Mouse (Mus musculus) kidney, embryonic 14.5 days (tissue): ENCODE results near the gene Shq1. TPM values are rescaled to one million over a fixed set of nuclear protein-coding genes. Genes with fewer than 3 reads are reported as not detected.

Experiments used
- ATAC-seq: fragments of 200-750 bp; cut with Nextera tagmentation; 2 replicates; pipeline ENCODE4 v1.8.0; 2017; ENCODE audit warnings: moderate number of reproducible peaks, mild to moderate bottlenecking, moderate TSS enrichment, moderate library complexity; ENCODE audit not compliant: low FRiP score, low TSS enrichment
- H3K27ac ChIP-seq: fragments of 300-500 bp; sonication (generic); 2 replicates; pipeline ENCODE4 v1.5.1; 2014; ENCODE audit warnings: low read depth, mild to moderate bottlenecking, low read length, moderate library complexity, mixed read lengths
- H3K27me3 ChIP-seq: fragments of 300-500 bp; sonication (generic); 2 replicates; pipeline ENCODE4 v1.6.1; 2014; ENCODE audit warnings: mild to moderate bottlenecking, low read length; ENCODE audit not compliant: control insufficient read depth, insufficient read depth
- H3K36me3 ChIP-seq: fragments of 300-500 bp; sonication (generic); 2 replicates; pipeline ENCODE4 v1.6.1; 2014; ENCODE audit warnings: low read length, mixed read lengths; ENCODE audit not compliant: control insufficient read depth, insufficient read depth
- H3K4me1 ChIP-seq: fragments of 300-500 bp; sonication (generic); 2 replicates; pipeline ENCODE4 v1.6.1; 2014; ENCODE audit warnings: low read length, mixed read lengths; ENCODE audit not compliant: control insufficient read depth, insufficient read depth
- H3K4me2 ChIP-seq: fragments of 300-500 bp; sonication (generic); replicated peaks from 2 replicates; pipeline ENCODE4 v1.6.1; 2014; ENCODE audit warnings: low read depth, mild to moderate bottlenecking, low read length
- H3K4me3 ChIP-seq: fragments of 300-500 bp; sonication (generic); 2 replicates; pipeline ENCODE4 v1.5.1; 2014; ENCODE audit warnings: mild to moderate bottlenecking, low read length
- H3K9ac ChIP-seq: fragments of 300-500 bp; sonication (generic); 2 replicates; pipeline ENCODE4 v1.6.1; 2014; ENCODE audit warnings: low read depth, mild to moderate bottlenecking, low read length, moderate library complexity
- H3K9me3 ChIP-seq: fragments of 300-500 bp; sonication (generic); 2 replicates; pipeline ENCODE4 v1.6.1; 2016; ENCODE audit warnings: low read length; ENCODE audit not compliant: control insufficient read depth
- WGBS: fragments of 180-500 bp; shearing (Covaris S2); extraction: QIAGEN DNeasy Blood & Tissue Kit; methylation state at CpG from one replicate; pipeline ENCODE4 v1.1.7; 2014; 5-methylcytosine and 5-hydroxymethylcytosine counted together
- polyA plus RNA-seq: library from polyadenylated mRNA; unstranded; fragments of >200 nt; fragmentation: Nextera tagmentation; extraction: Ambion mirVana; gene quantifications from 2 replicates; pipeline ENCODE4 v1.2.1, GENCODE M21; 2014

The Shq1 gene
- polyA plus RNA-seq, 1 experiment from 2014 or later = 20.1 TPM

DNA sequence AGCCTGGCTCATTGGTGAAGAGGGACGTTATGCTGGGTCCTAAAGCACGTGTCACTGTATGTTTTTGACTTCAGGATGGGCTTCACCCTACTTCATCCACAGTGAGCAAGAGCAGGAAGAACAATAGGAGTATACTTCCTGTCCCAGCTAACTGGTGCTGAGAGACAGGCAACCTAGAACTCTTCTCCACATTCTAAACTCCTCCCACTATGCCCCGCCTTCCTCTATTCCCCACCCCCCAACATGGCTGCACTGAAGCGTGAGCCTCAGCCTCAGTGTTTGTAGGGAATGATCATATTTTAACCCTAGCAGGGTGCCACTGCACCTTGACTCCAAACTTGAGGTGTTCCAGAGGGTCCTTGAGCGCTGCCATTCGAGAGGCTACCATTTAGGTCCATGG, 143.8 kb downstream of the Shq1 start:
- Histone ChIP-seq H3K4me1 (peaks cover 17% of the 10 kb centered on the region), H3K9me3 (peaks cover 2% of the 10 kb centered on the region; the same call in 1 of the 2 replicates), H3K4me2 (no peak overlapping the region), H3K4me3 (no peak overlapping the region), H3K9ac (no peak overlapping the region), H3K36me3 (no peaks in the 10 kb centered on the region), H3K27me3 (no peaks in the 10 kb centered on the region; the same call in 1 of the 2 replicates), H3K27ac (no peak overlapping the region)
- WGBS = 85% methylated on average over 6 of the region's 6 CpGs
- no peak; the same call in 1 of the 2 replicates for ATAC-seq

DNA sequence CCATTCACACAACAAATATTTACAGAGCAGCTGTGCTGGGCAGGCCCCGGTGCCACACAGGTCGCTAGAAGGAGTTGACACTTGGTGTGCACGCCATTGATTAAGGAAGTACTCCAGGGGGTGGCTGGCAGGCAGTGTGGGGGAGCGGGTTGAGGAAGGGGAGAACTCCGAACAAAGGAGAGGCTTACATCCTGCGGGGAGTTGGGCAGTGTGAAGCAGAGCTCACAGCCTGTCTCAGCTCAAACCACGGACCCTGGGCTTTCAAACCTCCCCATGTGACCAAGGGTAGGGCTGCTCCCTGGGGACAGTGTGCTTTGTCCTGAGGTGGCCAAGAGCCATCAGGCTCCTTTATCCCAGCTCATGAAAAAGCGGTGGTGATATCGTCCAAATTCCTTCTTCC, 144.9 kb downstream of the Shq1 start:
- peak; percentile 34 for ATAC-seq
- H3K27me3 ChIP-seq = no peaks in the 10 kb centered on the region; the same call in 1 of the 2 replicates
- peaks cover 2% of the 10 kb centered on the region; the same call in 1 of the 2 replicates for H3K9me3 ChIP-seq
- H3K4me2 ChIP-seq = peak overlapping the region; percentile 22
- no peak overlapping the region for H3K9ac ChIP-seq
- no peak overlapping the region for H3K27ac ChIP-seq
- no peak overlapping the region for H3K4me3 ChIP-seq
- H3K36me3 ChIP-seq = no peaks in the 10 kb centered on the region
- 3% methylated on average over 9 of the region's 9 CpGs for WGBS
- H3K4me1 ChIP-seq = peaks cover 17% of the 10 kb centered on the region

DNA sequence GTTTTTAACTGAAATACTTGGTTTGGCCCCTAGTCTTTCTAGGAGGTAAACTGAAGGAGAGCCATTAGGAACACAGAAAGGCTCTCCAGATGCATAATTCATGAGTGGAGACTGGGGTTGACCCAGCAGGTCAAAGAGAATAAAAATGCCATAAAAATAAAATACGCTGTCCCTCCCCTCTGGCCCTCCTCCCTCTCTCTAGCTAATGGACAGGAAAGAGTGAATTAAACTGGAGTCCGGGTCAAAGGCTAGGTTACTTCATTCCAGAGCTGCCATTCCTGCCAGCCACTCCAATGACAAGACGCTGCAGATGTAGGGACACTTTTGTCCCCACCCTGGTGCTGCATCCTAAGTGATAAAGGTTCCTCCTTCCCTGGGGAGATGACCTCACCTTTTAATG, 145.5 kb downstream of the Shq1 start:
- no peak overlapping the region for H3K9ac ChIP-seq

DNA sequence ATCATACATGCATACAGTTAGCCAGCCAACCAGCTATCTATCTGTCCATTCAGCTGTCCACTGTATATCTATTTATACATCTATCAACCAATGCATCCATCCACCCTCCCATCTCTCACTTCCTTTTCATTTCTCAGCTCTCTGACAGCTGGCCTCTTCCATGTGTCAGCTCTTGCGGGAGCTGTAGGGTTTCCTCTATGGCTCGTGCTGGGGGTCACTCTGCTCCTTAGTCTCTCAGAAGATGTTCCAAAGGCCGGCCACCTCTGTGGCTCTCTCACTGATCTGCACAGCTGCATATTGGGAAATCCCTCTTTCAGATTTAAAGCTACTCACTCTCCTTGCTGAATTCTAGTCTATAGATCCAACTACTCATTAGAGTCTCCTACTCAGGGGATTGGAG, 148.5 kb downstream of the Shq1 start:
- Histone ChIP-seq H3K9ac (no peak overlapping the region), H3K4me1 (peaks cover 20% of the 10 kb centered on the region), H3K9me3 (no peaks in the 10 kb centered on the region), H3K27me3 (peaks cover 17% of the 10 kb centered on the region), H3K36me3 (no peaks in the 10 kb centered on the region), H3K4me2 (no peak overlapping the region), H3K4me3 (no peak overlapping the region), H3K27ac (no peak overlapping the region)
- WGBS = 72% methylated on average over 3 of the region's 3 CpGs
- ATAC-seq = no peak

More for the DNA sequence above, 145.5 kb downstream of the Shq1 start:
- H3K4me1 ChIP-seq = peaks cover 17% of the 10 kb centered on the region
- H3K27me3 ChIP-seq = no peaks in the 10 kb centered on the region; the same call in 1 of the 2 replicates
- peaks cover 2% of the 10 kb centered on the region; the same call in 1 of the 2 replicates for H3K9me3 ChIP-seq
- no peak overlapping the region for H3K4me3 ChIP-seq
- 1% methylated on average over 3 of the region's 3 CpGs for WGBS
- H3K4me2 ChIP-seq = peak overlapping the region; percentile 22; the same call in 1 of the 2 replicates
- peak; percentile 41 for ATAC-seq
- H3K27ac ChIP-seq = no peak overlapping the region
- H3K36me3 ChIP-seq = no peaks in the 10 kb centered on the region

DNA sequence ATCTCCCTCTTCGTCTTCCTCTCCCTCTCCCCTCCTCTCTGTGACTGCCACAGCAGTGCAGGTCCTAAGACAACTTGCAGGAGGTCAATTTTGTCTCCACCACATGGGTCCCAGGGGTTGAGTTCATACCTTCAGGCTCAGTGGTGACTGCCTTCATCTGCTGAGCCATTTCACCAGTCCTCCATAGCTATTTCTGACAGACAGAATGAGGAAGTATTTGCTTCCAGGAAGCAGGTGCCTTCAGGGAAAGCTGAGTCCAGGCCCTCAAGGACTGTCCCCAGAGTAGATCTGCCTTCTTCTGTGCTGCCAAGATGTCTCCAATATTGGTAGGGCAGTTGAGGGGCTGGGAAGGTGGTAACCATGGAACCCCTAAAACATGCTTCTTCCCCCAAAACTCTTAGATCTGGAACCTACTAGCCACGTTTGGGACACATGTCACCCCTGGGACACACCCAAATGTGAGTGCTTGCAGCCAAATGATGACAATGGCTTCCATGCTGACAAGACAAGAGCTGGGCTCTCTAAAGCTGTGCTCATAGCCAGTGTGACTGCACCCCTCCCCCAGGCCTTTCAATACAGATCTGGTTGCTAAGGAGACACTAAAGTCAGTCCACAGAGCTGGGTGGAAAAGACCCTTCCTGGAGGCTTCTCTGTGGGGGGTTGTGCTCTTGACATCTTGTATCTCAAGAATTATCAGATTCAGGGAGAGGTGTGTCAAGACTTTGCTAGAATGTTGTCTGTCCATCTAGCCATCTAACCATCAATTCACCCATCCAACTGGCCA, 149.2 kb downstream of the Shq1 start:
- H3K4me1 ChIP-seq = peaks cover 20% of the 10 kb centered on the region
- no peak overlapping the region for H3K9ac ChIP-seq
- 69% methylated on average over 2 of the region's 2 CpGs for WGBS
- no peak overlapping the region for H3K4me2 ChIP-seq
- no peaks in the 10 kb centered on the region for H3K36me3 ChIP-seq
- peaks cover 23% of the 10 kb centered on the region for H3K27me3 ChIP-seq
- ATAC-seq = no peak
- H3K27ac ChIP-seq = no peak overlapping the region
- H3K9me3 ChIP-seq = no peaks in the 10 kb centered on the region
- no peak overlapping the region for H3K4me3 ChIP-seq

DNA sequence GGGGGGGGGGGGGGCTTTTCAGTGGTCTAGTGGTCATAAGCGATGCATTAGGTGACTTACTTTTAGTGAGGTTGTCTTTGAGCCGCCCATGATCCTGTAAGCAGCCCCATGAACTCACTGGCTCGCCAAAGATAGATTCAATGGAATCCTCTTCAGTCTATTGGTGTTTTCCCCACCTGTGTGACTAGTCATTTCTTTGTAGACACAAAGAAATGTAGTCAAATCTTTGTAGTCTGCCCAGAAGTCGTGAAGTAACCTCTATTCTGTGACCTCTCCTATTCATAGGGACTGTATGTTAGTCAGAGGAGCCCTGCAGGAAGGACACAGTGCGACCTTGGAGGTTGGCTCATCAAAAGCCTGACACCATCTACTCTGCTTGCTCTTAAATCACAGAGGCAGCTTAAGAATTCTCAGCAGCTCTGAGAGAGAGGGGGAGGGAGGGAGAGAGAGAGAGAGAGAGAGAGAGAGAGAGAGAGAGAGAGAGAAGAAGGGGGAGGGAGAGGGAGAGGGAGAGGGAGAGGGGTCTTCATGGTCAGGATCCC, 150.3 kb downstream of the Shq1 start:
- peaks cover 9% of the 10 kb centered on the region for H3K4me1 ChIP-seq
- ATAC-seq = no peak

DNA sequence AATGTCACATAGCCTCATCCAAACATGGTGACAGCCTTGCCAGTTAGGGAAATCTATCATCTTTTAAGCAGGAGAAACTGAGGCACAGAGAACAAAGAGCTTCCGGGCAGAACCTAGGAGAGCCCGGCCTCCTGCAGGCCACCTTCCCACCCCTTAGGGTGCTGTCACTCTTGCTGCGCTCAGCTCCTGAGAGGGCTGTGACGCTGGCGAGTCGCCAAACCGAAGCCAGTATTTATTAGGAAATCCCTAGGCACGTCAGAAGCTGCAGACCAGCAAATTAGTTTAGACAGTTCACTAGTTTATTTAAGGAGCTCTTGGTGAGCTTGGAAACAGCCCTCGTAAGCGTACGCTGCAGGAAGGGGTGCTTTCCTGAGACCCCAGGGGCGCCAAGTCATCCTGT, 151.1 kb downstream of the Shq1 start:
- H3K9me3 ChIP-seq = no peaks in the 10 kb centered on the region
- H3K4me3 ChIP-seq = no peak overlapping the region
- peaks cover 23% of the 10 kb centered on the region for H3K27me3 ChIP-seq
- H3K36me3 ChIP-seq = no peaks in the 10 kb centered on the region
- H3K4me1 ChIP-seq = peaks cover 4% of the 10 kb centered on the region; the same call in 1 of the 2 replicates
- 0 out of 2 replicates have a peak, but pooled peaks have one; percentile 26 for ATAC-seq
- WGBS = 48% methylated on average over 12 of the region's 12 CpGs
- H3K27ac ChIP-seq = no peak overlapping the region
- no peak overlapping the region for H3K4me2 ChIP-seq
- H3K9ac ChIP-seq = no peak overlapping the region

More for the DNA sequence above, 150.3 kb downstream of the Shq1 start:
- Histone ChIP-seq H3K4me2 (no peak overlapping the region), H3K4me3 (no peak overlapping the region), H3K9me3 (no peaks in the 10 kb centered on the region), H3K36me3 (no peaks in the 10 kb centered on the region), H3K27me3 (peaks cover 23% of the 10 kb centered on the region), H3K9ac (no peak overlapping the region), H3K27ac (no peak overlapping the region)
- 60% methylated on average over 5 of the region's 5 CpGs for WGBS
